Mouse (Mus musculus): ENCODE measurements around the gene Slc22a17. TPM values are rescaled to one million over a fixed set of nuclear protein-coding genes. Genes with fewer than 3 reads are reported as not detected.

The Slc22a17 gene
- total RNA-seq, 2 experiments from 2014 or later, result 630 to 690 TPM

DNA sequence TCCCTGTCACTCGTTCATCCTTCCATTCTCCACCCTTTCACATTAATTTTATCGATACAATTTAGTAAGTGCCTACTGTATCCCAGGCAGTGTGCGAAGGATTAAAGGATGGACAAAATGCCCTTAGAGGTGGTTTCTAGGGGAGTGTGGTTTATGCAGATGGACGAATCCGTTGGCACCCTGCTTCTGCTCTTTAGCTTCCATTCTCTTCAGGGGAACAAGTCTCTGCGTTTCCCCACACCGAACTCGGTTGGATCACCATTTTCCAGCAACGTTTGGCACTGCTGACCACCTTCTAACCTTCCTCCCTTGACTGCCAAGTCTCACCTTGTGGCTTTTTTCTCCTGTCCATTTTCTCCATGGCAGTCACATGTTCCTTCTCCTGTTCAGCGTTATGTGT lies 411 bp upstream of the Slc22a17 start:
- DNase-seq (ENCODE audit: low spot score in 2 of 2), result no peak
- intact Hi-C loops (cut with DNase I), result no loop called here

- intact Hi-C loops (cut with DNase I), result no loop called here
- DNase-seq (ENCODE audit: low spot score in 2 of 2), result no peak
Observed at GRCm38 (mm10) chr14:54912109-54912850, 652 bp downstream of the Slc22a17 start.

- intact Hi-C loops (cut with DNase I), result no loop called here
- DNase-seq (ENCODE audit: low spot score in 2 of 2), result no peak
Observed at GRCm38 (mm10) chr14:54908682-54909081, 4.2 kb downstream of the Slc22a17 start.

GRCm38 (mm10) chr14:54903641-54904040 lies 9.3 kb downstream of the Slc22a17 start:
- intact Hi-C loops (cut with DNase I), result loop anchor here (5.0 kb wide), 1 partner anchor 189 kb away; the partner anchor contains the start of genes Thtpa and Zfhx2
- no peak for DNase-seq (ENCODE audit: low spot score in 2 of 2)

- intact Hi-C loops (cut with DNase I), result loop anchor here (1.0 to 5.0 kb wide), 3 partner anchors 39 to 192 kb away; partner anchors contain the start of genes Ngdn, Thtpa and Zfhx2
Observed at GRCm38 (mm10) chr14:54900383-54900782, 12.5 kb downstream of the Slc22a17 start.

DNA sequence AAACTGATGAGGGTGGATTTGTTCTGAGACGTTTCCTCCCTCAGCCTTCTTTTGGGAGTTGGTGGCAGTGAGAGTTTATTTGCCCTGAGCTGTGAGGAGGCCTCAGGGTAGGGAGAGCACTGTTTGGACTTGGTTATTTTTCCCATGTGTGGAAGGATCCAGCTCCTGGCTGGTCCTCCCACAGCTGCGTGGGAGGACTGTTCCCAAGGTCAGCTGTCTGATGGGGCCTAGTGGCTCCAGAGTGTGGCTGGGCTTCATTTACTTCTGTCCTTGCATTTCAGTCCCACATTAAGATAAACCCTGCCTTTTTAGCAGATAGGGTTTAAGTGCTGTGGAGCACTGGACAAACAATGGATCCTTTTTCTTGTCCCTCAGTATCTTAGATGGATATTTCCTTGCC lies 15.5 kb downstream of the Slc22a17 start:
- intact Hi-C loops (cut with DNase I), result loop anchor here (5.0 kb wide), 1 partner anchor 210 kb away; the partner anchor contains the start of gene Ap1g2
- DNase-seq (ENCODE audit: low spot score in 2 of 2), result no peak

More at GRCm38 (mm10) chr14:54900383-54900782, 12.5 kb downstream of the Slc22a17 start:
- peak; percentile 83 to 92 for DNase-seq (ENCODE audit: low spot score in 2 of 2)

DNA sequence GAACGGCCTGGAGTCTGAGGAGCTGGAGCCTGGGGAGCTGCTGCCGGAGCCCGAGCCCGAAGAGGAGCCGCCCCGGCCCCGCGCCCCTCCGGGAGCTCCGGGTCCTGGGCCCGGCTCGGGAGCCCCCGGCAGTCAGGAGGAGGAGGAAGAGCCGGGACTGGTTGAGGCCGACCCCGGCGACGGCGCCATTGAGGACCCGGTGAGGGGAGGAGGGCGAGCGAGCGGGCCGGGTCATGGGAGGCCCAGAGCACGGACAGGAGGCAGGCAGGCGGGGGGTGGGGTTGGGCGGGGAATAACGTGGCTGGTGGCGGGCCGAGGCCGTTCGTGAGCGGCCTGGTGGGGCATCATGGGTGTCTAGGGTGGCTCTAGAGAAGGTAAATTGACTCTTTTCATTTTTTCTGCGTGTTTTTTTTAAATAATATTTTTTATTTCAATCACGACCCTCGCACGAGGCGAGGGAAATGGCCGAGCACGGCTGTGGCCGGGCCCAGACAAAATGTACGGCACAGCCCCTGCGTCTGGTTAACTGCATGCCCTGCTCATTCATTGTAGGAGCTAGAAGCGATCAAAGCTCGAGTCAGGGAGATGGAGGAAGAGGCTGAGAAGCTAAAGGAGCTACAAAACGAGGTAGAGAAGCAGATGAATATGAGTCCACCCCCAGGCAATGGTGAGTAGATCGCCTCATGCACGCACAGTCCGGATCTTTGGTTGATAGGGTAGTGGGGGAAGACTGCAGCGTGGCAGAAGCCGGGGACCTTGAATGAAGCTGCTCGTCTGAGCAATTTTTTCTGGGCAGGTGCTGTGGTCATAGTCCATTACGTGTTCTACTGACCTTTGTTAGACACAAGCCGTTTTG lies 18.4 kb downstream of the Slc22a17 start:
- intact Hi-C loops (cut with DNase I), result loop anchor here (5.0 kb wide), 1 partner anchor 213 kb away; the partner anchor contains the start of gene Ap1g2
- peak in 1 of 2 experiments; percentile 50 for DNase-seq (ENCODE audit: low spot score in 2 of 2)

GRCm38 (mm10) chr14:54893651-54894181 lies 19.2 kb downstream of the Slc22a17 start:
- intact Hi-C loops (cut with DNase I), result no loop called here
- DNase-seq (ENCODE audit: low spot score in 2 of 2), result peak; percentile 98 to 100

DNA sequence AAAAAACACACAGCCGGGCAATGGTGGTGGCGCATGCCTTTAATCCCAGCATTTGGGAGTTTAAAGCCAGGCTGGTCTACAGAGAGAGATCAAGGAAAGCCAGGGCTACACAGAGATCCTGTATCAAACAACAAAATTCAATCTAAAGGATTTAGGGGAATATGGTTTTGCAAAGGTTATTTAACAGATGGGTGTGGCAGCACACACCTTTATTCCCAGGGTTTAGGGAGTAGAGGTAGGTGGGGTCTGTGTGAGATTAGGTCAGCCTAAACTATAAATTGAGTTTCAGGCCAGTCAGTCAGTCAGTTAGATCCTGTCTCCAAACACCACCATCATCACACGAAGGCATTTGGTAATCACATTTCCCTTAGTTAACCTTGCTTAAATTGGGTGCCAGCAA lies 20.7 kb downstream of the Slc22a17 start, which contains the start of gene Pabpn1:
TSS of gene Pabpn1 (plus strand) at position 301 of the 400 bp plus-strand sequence.
- intact Hi-C loops (cut with DNase I), result no loop called here
- DNase-seq (ENCODE audit: low spot score in 2 of 2), result no peak

GRCm38 (mm10) chr14:54885309-54885708 lies 27.6 kb downstream of the Slc22a17 start:
- intact Hi-C loops (cut with DNase I), result no loop called here
- no peak for DNase-seq (ENCODE audit: low spot score in 2 of 2)

DNA sequence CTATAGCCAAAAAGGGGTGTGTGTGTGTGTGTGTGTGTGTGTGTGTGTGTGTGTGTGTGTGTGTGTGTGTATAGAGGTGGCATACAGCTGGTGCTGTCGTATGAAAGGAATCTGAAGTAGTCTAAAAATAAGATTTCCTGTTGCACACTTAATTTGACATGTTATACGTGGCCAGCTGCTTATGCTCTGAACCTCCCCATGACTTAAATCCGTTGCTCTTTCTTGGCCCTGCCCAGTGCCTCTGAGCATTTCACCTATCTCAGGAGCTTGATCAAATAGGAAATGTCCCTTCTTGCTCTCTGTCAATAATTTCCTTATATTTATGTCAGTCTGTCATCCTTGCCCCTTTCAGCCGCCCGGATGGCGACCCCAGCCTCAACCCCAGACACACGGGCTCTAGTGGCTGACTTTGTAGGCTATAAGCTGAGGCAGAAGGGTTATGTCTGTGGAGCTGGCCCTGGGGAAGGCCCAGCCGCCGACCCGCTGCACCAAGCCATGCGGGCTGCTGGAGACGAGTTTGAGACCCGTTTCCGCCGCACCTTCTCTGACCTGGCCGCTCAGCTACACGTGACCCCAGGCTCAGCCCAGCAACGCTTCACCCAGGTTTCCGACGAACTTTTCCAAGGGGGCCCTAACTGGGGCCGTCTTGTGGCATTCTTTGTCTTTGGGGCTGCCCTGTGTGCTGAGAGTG lies 28.8 kb downstream of the Slc22a17 start:
- no peak for DNase-seq (ENCODE audit: low spot score in 2 of 2)
- intact Hi-C loops (cut with DNase I), result no loop called here

- intact Hi-C loops (cut with DNase I), result no loop called here
- peak; percentile 71 to 74 for DNase-seq (ENCODE audit: low spot score in 2 of 2)
Observed at GRCm38 (mm10) chr14:54883154-54884021, 29.5 kb downstream of the Slc22a17 start, which contains the start of the genes Bcl2l2 and Gm20521. Gene Bcl2l2 (plus strand): TSS chr14:54883377. Gene Gm20521 (plus strand): TSS chr14:54883441.

GRCm38 (mm10) chr14:54877048-54877715 lies 35.8 kb downstream of the Slc22a17 start, which contains the start of gene Ppp1r3e:
Gene Ppp1r3e (minus strand): TSS chr14:54877550.
- DNase-seq (ENCODE audit: low spot score in 2 of 2), result peak in 1 of 2 experiments; percentile 58
- intact Hi-C loops (cut with DNase I), result no loop called here

GRCm38 (mm10) chr14:54876539-54877047 lies 36.3 kb downstream of the Slc22a17 start:
- peak; percentile 91 to 93 for DNase-seq (ENCODE audit: low spot score in 2 of 2)
- intact Hi-C loops (cut with DNase I), result no loop called here

DNA sequence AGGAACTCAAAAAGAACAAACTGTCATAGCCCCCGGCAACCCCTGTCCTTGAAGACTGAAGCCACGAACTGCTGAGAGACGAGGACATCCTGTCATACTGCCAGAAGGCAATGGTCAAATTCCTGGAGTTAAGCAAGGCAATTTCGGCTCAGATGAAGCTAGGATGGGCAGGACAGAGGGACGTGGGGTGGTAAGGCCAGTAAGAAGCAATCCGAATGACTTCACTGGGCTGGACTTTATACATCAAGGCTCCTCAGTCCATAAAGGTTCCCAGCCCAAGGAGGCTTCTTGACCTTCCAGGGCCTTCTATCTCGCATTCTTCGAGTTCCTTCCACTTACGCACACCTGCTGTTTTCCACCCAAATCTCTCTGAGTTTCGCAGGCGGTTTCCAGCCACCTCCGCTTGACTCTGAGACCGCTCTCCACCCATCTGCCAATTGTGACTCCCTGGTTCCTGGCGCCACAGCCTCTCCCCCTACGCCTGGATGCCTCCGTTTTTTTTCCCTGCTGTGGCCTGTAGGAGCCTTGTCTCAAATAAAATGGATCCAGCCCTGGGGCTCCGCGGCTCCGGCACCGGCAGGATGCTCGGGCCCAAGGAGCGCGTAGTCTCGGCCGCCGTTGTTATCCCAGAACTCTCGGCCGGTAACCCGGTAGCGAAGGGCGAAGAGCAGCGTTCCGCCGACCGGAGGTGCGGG lies 36.9 kb downstream of the Slc22a17 start:
- intact Hi-C loops (cut with DNase I), result no loop called here
- no peak for DNase-seq (ENCODE audit: low spot score in 2 of 2)

- intact Hi-C loops (cut with DNase I), result no loop called here
Observed at GRCm38 (mm10) chr14:54874165-54874564, 38.8 kb downstream of the Slc22a17 start.

DNA sequence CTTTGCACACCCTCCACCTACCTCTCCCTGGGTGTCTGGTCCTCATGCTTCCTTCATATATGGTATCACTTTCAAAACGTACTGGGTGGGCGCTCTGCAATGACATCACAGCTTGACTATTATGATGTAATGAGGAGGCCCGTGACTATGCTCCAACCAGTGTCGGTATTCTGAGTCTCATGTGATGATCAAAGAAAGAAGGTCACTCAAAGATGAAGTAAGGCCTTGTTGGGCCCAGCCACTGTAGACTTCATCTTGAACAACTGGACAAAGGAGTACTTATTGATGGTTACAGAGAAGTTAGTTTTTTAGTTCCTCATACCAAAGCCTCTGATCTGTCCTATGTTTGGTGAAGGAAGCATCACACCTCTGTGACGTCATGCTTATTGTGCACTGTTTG lies 42.1 kb downstream of the Slc22a17 start, which contains the start of gene Homez:
TSS of gene Homez (minus strand) at position 101 of the 400 bp plus-strand sequence.
- intact Hi-C loops (cut with DNase I), result no loop called here
- DNase-seq (ENCODE audit: low spot score in 2 of 2), result no peak

More at GRCm38 (mm10) chr14:54874165-54874564, 38.8 kb downstream of the Slc22a17 start:
- DNase-seq (ENCODE audit: low spot score in 2 of 2), result no peak
